In the genomic region with DNA sequence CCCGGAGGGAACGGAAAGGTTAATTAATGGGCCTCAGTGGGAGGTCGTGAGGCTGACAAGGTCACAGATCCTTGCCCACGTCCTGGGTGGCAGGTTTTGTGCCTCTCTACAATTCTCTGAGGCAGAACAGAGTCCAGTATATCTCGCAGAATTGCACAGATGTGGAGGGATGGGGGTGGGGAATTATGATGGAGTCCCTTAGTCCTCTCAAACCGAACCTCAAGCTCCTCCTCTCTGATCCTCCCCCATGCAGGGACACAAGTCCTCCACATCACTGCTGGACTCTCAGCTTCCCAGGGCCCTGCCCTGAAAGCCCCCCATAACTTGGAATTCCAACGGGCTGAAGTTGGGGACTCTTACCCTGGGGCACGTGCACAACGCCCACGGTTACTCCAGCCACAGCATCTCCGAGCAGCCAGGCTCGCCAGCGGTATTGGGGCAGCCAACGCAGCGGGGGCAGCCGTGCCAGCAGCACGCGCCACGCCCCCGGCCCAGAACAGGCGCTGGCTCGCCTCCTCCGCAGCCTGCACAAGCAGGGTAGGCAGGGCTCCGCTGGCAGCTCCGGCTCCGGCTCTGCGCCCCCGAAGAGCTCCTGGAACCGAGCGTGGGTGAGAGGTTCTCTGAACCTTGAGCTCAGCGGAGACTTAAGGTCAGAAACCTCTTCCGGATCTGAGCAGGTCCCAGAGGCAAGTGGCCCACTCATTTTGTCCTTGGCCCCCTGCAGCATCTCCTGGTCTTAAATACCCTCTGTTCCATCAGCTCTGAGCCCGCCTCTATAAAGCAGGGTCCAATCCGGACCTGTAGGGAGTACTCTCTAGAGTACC, we compare ENCODE assay signal across 8 mouse cellular contexts. TPM values are rescaled to one million over a fixed set of nuclear protein-coding genes. Genes with fewer than 3 reads are reported as not detected.
DNase-seq lines count a peak whose midpoint lies in the region; ATAC-seq lines count a peak whose summit lies in the region.
"Had no signal": no experiment of that assay in that cellular context is flagged by ENCODE, and none has a peak within 500 bp of the region (broad histone marks: within the 10 kb centered on the region; RNA-seq: fewer than 3 reads in every experiment).

Gene Slc26a10, minus strand, starts transcription at position 775 of the 824 bp plus-strand sequence.

- no peaks in the 10 kb centered on the region for H3K36me3 ChIP-seq in lung, embryonic 16.5 days (ENCODE audit: control insufficient read depth, insufficient read depth, low read length)
- peaks cover 21% of the 10 kb centered on the region for H3K36me3 ChIP-seq in embryonic facial prominence, embryonic 10.5 days (replicated peaks)
- H3K36me3 ChIP-seq in heart, embryonic 12.5 days = peaks cover 4% of the 10 kb centered on the region; the same call in 1 of the 2 replicates
- H3K36me3 ChIP-seq in neural tube, embryonic 15.5 days = 0 out of 2 replicates have a peak, but pooled peaks cover 3% of the 10 kb centered on the region

- DNase-seq in lung, postnatal 36 days = no peak
- DNase-seq in embryonic facial prominence, embryonic 10.5 days (ENCODE audit: low spot score) = peak; percentile 49
- DNase-seq in layer of hippocampus, postnatal 25 days (ENCODE audit: extremely low spot score in 1 of 2, low spot score in 1 of 2) = peak in 1 of 2 experiments; percentile 35
- no peak for DNase-seq in kidney, postnatal 25 days

- H3K4me1 ChIP-seq in lung, embryonic 16.5 days (replicated peaks; ENCODE audit: control insufficient read depth, insufficient read depth, low read length) = peaks cover 12% of the 10 kb centered on the region
- peaks cover 60% of the 10 kb centered on the region for H3K4me1 ChIP-seq in embryonic facial prominence, embryonic 10.5 days
- peaks cover 44% of the 10 kb centered on the region for H3K4me1 ChIP-seq in heart, embryonic 12.5 days (replicated peaks)
- peaks cover 35% of the 10 kb centered on the region for H3K4me1 ChIP-seq in neural tube, embryonic 15.5 days

- H3K9ac ChIP-seq in lung, embryonic 16.5 days (ENCODE audit: low read length) = peak within 1 kb of the TSS; percentile 26; the same call in 1 of the 2 replicates
- H3K9ac ChIP-seq in heart, embryonic 12.5 days = peak within 1 kb of the TSS; percentile 61
- 0 out of 2 replicates have a peak within 1 kb of the TSS, but pooled peaks have one; percentile 21 for H3K9ac ChIP-seq in neural tube, embryonic 15.5 days (replicated peaks)

- H3K27me3 ChIP-seq in lung, embryonic 16.5 days (ENCODE audit: control insufficient read depth, insufficient read depth, low read depth, low read length) = peaks cover 55% of the 10 kb centered on the region
- peaks cover 96% of the 10 kb centered on the region for H3K27me3 ChIP-seq in embryonic facial prominence, embryonic 10.5 days (replicated peaks; ENCODE audit: low read depth, poor library complexity, severe bottlenecking)
- H3K27me3 ChIP-seq in heart, embryonic 12.5 days (replicated peaks) = peaks cover 90% of the 10 kb centered on the region
- peaks cover 63% of the 10 kb centered on the region for H3K27me3 ChIP-seq in neural tube, embryonic 15.5 days (replicated peaks)

- WGBS in lung, embryonic 16.5 days = 2% methylated on average over 34 of the region's 34 CpGs
- 2% methylated on average over 34 of the region's 34 CpGs for WGBS in embryonic facial prominence, embryonic 10.5 days
- WGBS in heart, embryonic 12.5 days = 2% methylated on average over 34 of the region's 34 CpGs
- 1% methylated on average over 34 of the region's 34 CpGs for WGBS in neural tube, embryonic 15.5 days

- H3K4me3 ChIP-seq in lung, embryonic 16.5 days (ENCODE audit: low read length) = peak within 1 kb of the TSS; percentile 24; the same call in 1 of the 2 replicates
- H3K4me3 ChIP-seq in embryonic facial prominence, embryonic 10.5 days = peak within 1 kb of the TSS; percentile 45
- H3K4me3 ChIP-seq in heart, embryonic 12.5 days = peak within 1 kb of the TSS; percentile 38
- H3K4me3 ChIP-seq in neural tube, embryonic 15.5 days (replicated peaks) = peak within 1 kb of the TSS; percentile 20
- H3K4me3 ChIP-seq: myocyte had no signal

- ATAC-seq in lung, embryonic 16.5 days (ENCODE audit: low read depth) = peak; percentile 27; the same call in 1 of the 2 replicates
- peak; percentile 23; the same call in 1 of the 2 replicates for ATAC-seq in heart, embryonic 12.5 days (ENCODE audit: insufficient number of reproducible peaks, low FRiP score)
- no peak for ATAC-seq in neural tube, embryonic 15.5 days (ENCODE audit: low FRiP score)

- H3K9me3 ChIP-seq in lung, embryonic 16.5 days (ENCODE audit: control insufficient read depth, low read length) = no peaks in the 10 kb centered on the region
- no peaks in the 10 kb centered on the region for H3K9me3 ChIP-seq in embryonic facial prominence, embryonic 10.5 days
- no peaks in the 10 kb centered on the region for H3K9me3 ChIP-seq in heart, embryonic 12.5 days (replicated peaks)
- no peaks in the 10 kb centered on the region for H3K9me3 ChIP-seq in neural tube, embryonic 15.5 days (replicated peaks)

- H3K4me2 ChIP-seq in lung, embryonic 16.5 days (ENCODE audit: low read depth, low read length) = peak within 1 kb of the TSS; percentile 42
- peak within 1 kb of the TSS; percentile 62 for H3K4me2 ChIP-seq in heart, embryonic 12.5 days
- peak within 1 kb of the TSS; percentile 48 for H3K4me2 ChIP-seq in neural tube, embryonic 15.5 days

- H3K27ac ChIP-seq in lung, embryonic 16.5 days (ENCODE audit: low read length) = no peak within 1 kb of the TSS
- H3K27ac ChIP-seq in embryonic facial prominence, embryonic 10.5 days (replicated peaks) = peak within 1 kb of the TSS; percentile 35; the same call in 1 of the 2 replicates
- no peak within 1 kb of the TSS for H3K27ac ChIP-seq in heart, embryonic 12.5 days (ENCODE audit: poor library complexity, severe bottlenecking)
- no peak within 1 kb of the TSS for H3K27ac ChIP-seq in neural tube, embryonic 15.5 days (replicated peaks)

RNA-seq across cellular contexts. Expression of gene Slc26a10, which starts in this region (rescaled TPM):
- 0.88 and 1.1 TPM in 2 replicates for polyA plus RNA-seq in lung, embryonic 16.5 days (2015; fragmentation: Nextera tagmentation; extraction: Ambion mirVana)
- polyA plus RNA-seq in embryonic facial prominence, embryonic 10.5 days (2016; fragmentation: Nextera tagmentation; extraction: Ambion mirVana) = 2.1 and 2.9 TPM in 2 replicates
- 20.2 and 21.0 TPM in 2 replicates for polyA plus RNA-seq in heart, embryonic 12.5 days (2016; fragmentation: Nextera tagmentation; extraction: Ambion mirVana)
- 10 to 100 TPM; 10.5 to 25.1 TPM for total RNA-seq in layer of hippocampus, postnatal 25 days (2021)
- polyA plus RNA-seq in neural tube, embryonic 15.5 days (2015; fragmentation: Nextera tagmentation; extraction: Ambion mirVana) = 1.0 TPM in 2 replicates
